Mouse (Mus musculus) ovary, adult 2 months (tissue): Measurements from ENCODE around the gene Fam92a. TPM values are rescaled to one million over a fixed set of nuclear protein-coding genes. Genes with fewer than 3 reads are reported as not detected.

ENCODE experiments used
- polyA plus RNA-seq: library from polyadenylated mRNA; depleted of rRNA; stranded (reverse); fragments of >200 nt; gene quantifications from 2 replicates; pipeline ENCODE4 v1.2.3, GENCODE M21; 2012; rRNA removed

The Fam92a gene
- polyA plus RNA-seq, result 12.1 and 18.3 TPM in 2 replicates

DNA sequence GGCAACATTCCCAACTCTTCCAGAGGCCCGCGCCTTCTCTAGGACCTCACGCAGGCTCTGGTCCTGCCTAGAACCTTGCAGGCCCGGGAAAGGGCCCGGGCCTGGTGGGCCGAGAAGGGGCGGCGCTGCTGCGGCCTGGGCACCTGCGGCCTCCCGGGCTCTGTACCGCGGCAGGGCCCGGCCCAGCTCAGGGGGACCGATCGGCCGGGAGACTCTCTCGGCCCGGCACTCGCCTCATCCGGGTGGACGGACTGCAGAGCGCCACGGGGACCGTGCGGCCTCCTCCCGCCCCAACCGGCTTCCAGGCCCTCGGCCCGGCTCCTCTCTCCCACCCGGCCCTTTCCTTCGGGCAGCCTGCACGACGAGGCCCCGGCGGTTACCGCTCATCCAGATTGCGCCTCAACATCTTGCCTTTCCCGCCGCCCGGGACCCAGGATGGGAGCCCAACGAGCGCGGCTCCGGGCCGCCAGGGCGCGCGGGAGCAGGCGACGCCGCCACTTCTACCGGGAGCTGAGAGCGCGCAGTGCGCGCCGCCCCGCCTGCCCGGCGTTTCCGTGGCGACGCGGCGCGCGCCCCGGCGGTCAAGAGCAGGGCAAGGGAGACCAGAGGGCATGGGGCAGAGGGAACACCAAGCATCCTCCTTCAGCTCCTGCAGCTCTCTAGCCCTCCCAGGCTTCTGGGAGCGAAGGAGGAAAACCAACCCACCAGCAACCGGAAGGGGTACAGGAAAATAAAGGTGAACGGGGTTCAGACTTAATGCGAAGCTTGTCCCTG is at the start of gene Fam92a:
Gene Fam92a, minus strand, starts transcription at position 698 of the 774 bp plus-strand sequence.

DNA sequence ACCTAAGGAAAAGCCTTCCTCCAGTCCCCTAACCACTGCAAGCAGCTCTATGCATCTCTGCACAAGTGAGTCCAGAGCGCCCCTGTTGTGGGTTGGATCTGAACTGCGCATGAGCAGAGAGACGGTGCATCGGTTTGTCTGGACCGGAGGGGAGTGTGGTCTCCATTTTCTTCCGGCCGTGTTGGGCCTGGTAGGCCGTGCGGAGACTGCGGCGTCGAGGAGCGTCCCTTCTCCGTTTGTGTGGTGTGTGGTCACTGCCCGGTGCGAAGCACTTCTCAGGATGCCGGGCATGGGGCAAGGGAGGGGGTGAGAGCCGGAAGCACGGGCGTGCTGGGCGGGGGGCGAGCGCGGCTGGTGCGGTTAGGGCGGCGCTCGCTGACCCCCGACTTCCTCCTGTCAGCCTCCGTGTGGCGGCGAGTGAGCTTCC is 31.7 kb downstream of the Fam92a start, which contains the start of gene Rbm12b1:
Gene Rbm12b1, plus strand, starts transcription at position 124 of the 427 bp plus-strand sequence.

Other genes with a start within 250 kb of the Fam92a start
- gene Gm10604, start 190.8 kb downstream of the Fam92a start, polyA plus RNA-seq, result not detected in 2 replicates
- gene Rbm12b2, start 82.6 kb downstream of the Fam92a start, polyA plus RNA-seq, result 1.1 and 1.4 TPM in 2 replicates
- gene Rbm12b1, start 31.8 kb downstream of the Fam92a start, polyA plus RNA-seq, result 7.9 and 13.9 TPM in 2 replicates